Mouse (Mus musculus): Measurements from ENCODE around the gene F3. TPM values are rescaled to one million over a fixed set of nuclear protein-coding genes. Genes with fewer than 3 reads are reported as not detected.
"Not testable (repeated sequence)": the region's sequence is repeated elsewhere in the genome, so short reads cannot be mapped to it uniquely, and the experiment has no call there.

F3 gene
- polyA plus RNA-seq, 1 experiment from 2014 or later, result 0.48 TPM

DNA sequence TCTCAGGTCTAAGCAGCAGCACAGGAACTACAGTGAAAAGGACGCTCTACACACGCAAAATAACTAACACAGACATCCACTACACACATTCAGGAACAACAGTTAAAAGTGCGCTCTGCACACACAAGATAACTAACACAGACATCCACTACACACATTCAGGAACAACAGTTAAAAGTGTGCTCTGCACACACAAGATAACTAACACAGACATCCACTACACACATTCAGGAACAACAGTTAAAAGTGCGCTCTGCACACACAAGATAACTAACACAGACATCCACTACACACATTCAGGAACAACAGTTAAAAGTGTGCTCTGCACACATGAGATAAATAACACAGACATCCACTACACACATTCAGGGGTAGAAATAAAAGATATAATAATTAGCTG lies 50.0 kb downstream of the F3 start:
- peaks cover 50% of the 10 kb centered on the region for H3K36me3 ChIP-seq (replicated peaks)
- not testable (repeated sequence) for H3K9ac ChIP-seq; H3K27me3 ChIP-seq; ATAC-seq (ENCODE audit: insufficient read depth); H3K9me3 ChIP-seq (replicated peaks); H3K27ac ChIP-seq (replicated peaks); H3K4me1 ChIP-seq (replicated peaks); H3K4me3 ChIP-seq (replicated peaks); H3K4me2 ChIP-seq
- WGBS (ENCODE audit: insufficient replicate concordance), result 83% methylated on average over 4 of the region's 4 CpGs

DNA sequence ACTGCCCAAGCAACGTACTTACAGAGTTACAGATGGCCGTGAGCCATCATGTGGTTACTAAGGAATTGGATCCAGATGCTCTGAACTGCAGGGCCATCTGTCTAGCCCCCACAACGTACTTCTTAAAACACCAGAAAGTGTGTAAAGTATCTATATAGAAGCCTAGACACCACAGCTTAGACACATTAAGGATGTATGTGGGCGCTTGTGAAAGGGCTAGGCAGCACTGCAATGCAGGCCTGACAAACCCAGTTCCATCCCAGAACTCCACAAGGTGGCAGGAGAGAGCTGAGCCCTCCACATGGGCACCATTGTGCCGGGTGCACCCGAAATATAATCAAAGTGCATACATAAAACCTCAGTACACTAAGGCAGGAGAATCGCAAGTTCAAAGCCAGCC lies 54.6 kb downstream of the F3 start:
- no peak for ATAC-seq (ENCODE audit: insufficient read depth)
- Histone ChIP-seq H3K36me3 (replicated peaks) (peaks cover 19% of the 10 kb centered on the region; the same call in 1 of the 2 replicates), H3K9me3 (replicated peaks) (no peaks in the 10 kb centered on the region), H3K27me3 (no peaks in the 10 kb centered on the region), H3K9ac (no peak overlapping the region), H3K4me3 (replicated peaks) (no peak overlapping the region), H3K4me1 (replicated peaks) (no peaks in the 10 kb centered on the region), H3K27ac (replicated peaks) (no peak overlapping the region), H3K4me2 (no peak overlapping the region)
- 54% methylated on average over 7 of the region's 7 CpGs for WGBS (ENCODE audit: insufficient replicate concordance)

DNA sequence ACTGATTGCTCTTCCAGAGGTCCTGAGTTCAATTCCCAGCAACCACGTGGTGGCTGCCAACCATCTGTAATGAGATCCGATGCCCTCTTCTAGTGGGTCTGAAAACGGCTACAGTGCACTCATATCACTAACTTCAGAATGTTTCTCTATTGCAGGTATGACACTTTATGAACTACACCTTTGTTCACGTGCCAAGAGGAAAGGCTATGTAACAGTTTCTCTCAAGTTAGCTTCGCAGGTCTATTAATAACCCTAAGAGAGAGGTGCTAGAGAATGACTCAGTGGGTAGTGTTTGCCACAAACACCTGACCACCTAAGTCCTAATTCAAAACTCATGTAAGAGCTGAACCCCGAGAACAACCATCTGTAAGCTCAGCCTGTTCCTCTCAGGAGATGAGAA lies 59.7 kb downstream of the F3 start:
- Histone ChIP-seq H3K9ac (no peak overlapping the region), H3K27ac (replicated peaks) (no peak overlapping the region), H3K27me3 (no peaks in the 10 kb centered on the region), H3K4me2 (no peak overlapping the region), H3K4me3 (replicated peaks) (no peak overlapping the region), H3K4me1 (replicated peaks) (no peaks in the 10 kb centered on the region), H3K9me3 (replicated peaks) (no peaks in the 10 kb centered on the region), H3K36me3 (replicated peaks) (0 out of 2 replicates have a peak, but pooled peaks cover 2% of the 10 kb centered on the region)
- ATAC-seq (ENCODE audit: insufficient read depth), result no peak
- 74% methylated on average over 6 of the region's 6 CpGs for WGBS (ENCODE audit: insufficient replicate concordance)

Other genes with a start within 250 kb of the F3 start
- gene Slc44a3, start 191.1 kb upstream of the F3 start, polyA plus RNA-seq (2015; fragmentation: Nextera tagmentation; extraction: Ambion mirVana), result 15.2 and 16.2 TPM in 2 replicates
- gene 4930432M17Rik, start 52.8 kb upstream of the F3 start, polyA plus RNA-seq (2015; fragmentation: Nextera tagmentation; extraction: Ambion mirVana), result not detected in 2 replicates
- gene Abcd3, start 91.8 kb downstream of the F3 start, polyA plus RNA-seq (2015; fragmentation: Nextera tagmentation; extraction: Ambion mirVana), result 24.6 and 24.9 TPM in 2 replicates
- gene Arhgap29, start 229.0 kb downstream of the F3 start, polyA plus RNA-seq (2015; fragmentation: Nextera tagmentation; extraction: Ambion mirVana), result 5.4 and 5.5 TPM in 2 replicates